Mouse (Mus musculus): ENCODE results near the gene Nmnat2. TPM values are rescaled to one million over a fixed set of nuclear protein-coding genes. Genes with fewer than 3 reads are reported as not detected.

Gene Nmnat2
- total RNA-seq, 2 experiments from 2014 or later = 0.28 TPM

DNA sequence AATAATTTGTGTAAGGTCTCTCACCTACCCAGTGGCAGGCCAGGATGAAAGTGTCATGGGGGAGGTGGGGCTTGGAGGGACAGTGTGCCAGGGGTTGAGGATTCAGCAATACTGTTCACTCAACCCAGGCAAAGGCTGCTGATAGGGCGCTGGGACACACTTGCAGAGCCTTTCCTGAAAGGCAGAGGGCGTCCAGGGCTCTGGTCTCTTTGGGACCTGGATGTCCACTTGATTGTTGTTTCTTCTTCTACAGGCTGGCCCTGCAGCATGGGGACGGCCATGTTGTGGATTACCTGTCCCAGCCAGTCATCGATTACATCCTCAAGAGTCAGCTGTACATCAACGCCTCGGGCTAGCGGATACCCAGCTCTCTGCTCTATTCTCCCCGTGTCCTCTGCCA, 160.5 kb downstream of the Nmnat2 start:
- TF ChIP-seq CTCF (IDR thresholded peaks at IDR 0.05) = no peak
- DNase-seq = no peak
- H3K27ac ChIP-seq = no peak overlapping the region
- intact Hi-C loops (cut with DNase I) = no loop called here
- H3K4me3 ChIP-seq = no peak overlapping the region

GRCm38 (mm10) chr1:153120544-153120943, 165.8 kb downstream of the Nmnat2 start:
- no peak for TF ChIP-seq CTCF (IDR thresholded peaks at IDR 0.05)
- intact Hi-C loops (cut with DNase I) = no loop called here
- H3K4me3 ChIP-seq = no peak overlapping the region
- peak overlapping the region; percentile 35 for H3K27ac ChIP-seq
- no peak for DNase-seq

DNA sequence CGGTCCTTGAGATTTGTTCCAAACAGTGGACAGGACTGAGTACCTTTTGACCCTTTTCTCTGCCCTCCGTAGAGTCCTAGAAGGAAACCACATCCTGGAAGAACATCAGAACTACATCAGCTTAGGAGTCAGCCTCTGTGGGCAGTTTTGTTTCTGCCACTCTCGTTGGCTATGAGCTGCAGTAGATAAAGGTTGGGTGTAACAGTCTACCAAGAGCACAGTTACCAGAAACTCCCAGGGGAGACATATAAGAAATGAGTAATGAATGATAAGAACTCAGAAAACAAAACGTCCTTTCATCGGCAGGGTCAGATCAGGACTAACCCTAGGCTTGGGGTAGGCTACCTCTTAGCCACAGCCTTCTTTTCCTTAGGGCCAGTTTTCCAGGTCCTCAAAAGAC, 166.5 kb downstream of the Nmnat2 start:
- intact Hi-C loops (cut with DNase I) = no loop called here
- no peak for DNase-seq
- TF ChIP-seq CTCF (IDR thresholded peaks at IDR 0.05) = no peak
- H3K4me3 ChIP-seq = no peak overlapping the region
- peak overlapping the region; percentile 66 for H3K27ac ChIP-seq

GRCm38 (mm10) chr1:153122764-153123163, 168.0 kb downstream of the Nmnat2 start:
- H3K27ac ChIP-seq = peak overlapping the region; percentile 78
- TF ChIP-seq CTCF (IDR thresholded peaks at IDR 0.05) = no peak
- intact Hi-C loops (cut with DNase I) = no loop called here
- peak; percentile 57 for DNase-seq
- no peak overlapping the region for H3K4me3 ChIP-seq

- TF ChIP-seq CTCF (IDR thresholded peaks at IDR 0.05) = no peak
- DNase-seq = no peak
- intact Hi-C loops (cut with DNase I) = no loop called here
- peak overlapping the region; percentile 78 for H3K27ac ChIP-seq
- no peak overlapping the region for H3K4me3 ChIP-seq
Measured at GRCm38 (mm10) chr1:153124502-153124901, 169.7 kb downstream of the Nmnat2 start.

DNA sequence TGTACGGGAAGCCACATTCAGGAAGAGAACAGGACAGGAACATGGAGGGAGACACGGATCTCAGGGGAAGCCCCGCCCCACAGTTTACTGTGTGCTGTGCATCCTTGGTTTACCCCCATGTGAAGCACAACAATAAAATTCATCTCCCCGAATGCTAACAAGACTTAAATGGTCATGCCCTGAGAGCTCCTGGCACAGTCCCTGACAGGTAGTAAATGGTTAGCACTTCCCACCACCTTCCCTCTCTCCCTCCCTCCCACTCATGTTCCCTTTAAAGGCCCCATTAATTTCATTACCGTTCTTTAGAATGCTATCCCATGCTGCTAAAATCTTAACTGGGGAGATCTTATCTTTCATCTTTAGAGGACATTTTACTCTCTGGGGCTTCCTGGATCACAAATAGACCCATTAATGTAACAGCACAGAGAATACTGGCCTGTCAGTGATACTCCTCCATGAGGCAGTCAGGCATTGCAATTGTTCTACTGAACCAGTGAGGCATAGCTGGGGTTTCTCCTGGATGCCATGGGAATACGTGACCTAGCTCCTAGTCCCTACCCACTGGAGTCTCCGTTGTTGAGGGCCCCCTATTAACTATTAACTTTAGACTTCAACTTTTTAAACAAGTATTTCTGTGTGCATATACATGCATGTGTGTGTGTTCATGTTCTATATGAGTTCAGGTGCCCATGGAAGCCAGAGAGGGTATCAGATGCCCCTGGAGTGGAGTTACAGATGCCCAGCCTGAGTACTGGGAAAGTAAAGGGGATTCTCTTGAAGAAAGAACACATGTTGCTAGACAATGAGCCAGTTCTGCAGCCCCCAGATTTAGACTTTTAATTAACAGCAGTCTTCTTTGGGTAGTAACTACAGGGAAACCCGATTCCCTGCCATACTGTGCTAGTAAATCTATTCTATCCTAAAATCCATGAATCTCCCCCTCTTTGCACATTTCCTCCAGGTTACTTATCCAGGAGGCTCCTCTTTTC, 170.8 kb downstream of the Nmnat2 start:
- TF ChIP-seq CTCF (IDR thresholded peaks at IDR 0.05) = no peak
- Histone ChIP-seq H3K27ac (peak overlapping the region; percentile 78), H3K4me3 (no peak overlapping the region; the same call in 1 of the 2 replicates)
- no peak for DNase-seq
- intact Hi-C loops (cut with DNase I) = no loop called here

GRCm38 (mm10) chr1:153126491-153127381, 171.9 kb downstream of the Nmnat2 start:
- TF ChIP-seq CTCF (IDR thresholded peaks at IDR 0.05) = no peak
- peak overlapping the region; percentile 24; the same call in 1 of the 2 replicates for H3K4me3 ChIP-seq
- H3K27ac ChIP-seq = peak overlapping the region; percentile 78
- peak; percentile 76 for DNase-seq
- intact Hi-C loops (cut with DNase I) = no loop called here

DNA sequence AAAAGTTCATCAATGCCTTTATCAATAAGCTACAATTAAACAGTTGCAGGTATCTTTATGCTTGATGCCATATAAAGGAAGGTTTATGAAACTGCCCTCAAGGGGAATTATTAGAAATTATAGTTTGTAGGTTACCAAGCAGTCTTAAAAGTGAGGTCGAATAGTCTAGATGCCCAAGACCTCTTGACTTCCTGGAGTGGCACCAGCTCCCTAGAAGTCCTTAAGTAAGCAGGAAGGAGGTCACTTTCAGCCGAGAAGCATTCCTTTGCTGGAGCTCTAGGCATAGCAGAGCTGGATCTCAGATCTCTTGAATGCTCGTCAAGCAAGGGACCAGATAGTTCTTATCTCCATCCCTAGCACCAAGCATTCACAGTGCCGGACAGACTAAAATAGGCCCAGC, 172.8 kb downstream of the Nmnat2 start:
- Histone ChIP-seq H3K4me3 (no peak overlapping the region), H3K27ac (peak overlapping the region; percentile 78)
- intact Hi-C loops (cut with DNase I) = no loop called here
- no peak for DNase-seq
- no peak for TF ChIP-seq CTCF (IDR thresholded peaks at IDR 0.05)

- Histone ChIP-seq H3K4me3 (no peak overlapping the region), H3K27ac (peak overlapping the region; percentile 78)
- no peak for DNase-seq
- intact Hi-C loops (cut with DNase I) = no loop called here
- no peak for TF ChIP-seq CTCF (IDR thresholded peaks at IDR 0.05)
Measured at GRCm38 (mm10) chr1:153128780-153129179, 174.0 kb downstream of the Nmnat2 start.

DNA sequence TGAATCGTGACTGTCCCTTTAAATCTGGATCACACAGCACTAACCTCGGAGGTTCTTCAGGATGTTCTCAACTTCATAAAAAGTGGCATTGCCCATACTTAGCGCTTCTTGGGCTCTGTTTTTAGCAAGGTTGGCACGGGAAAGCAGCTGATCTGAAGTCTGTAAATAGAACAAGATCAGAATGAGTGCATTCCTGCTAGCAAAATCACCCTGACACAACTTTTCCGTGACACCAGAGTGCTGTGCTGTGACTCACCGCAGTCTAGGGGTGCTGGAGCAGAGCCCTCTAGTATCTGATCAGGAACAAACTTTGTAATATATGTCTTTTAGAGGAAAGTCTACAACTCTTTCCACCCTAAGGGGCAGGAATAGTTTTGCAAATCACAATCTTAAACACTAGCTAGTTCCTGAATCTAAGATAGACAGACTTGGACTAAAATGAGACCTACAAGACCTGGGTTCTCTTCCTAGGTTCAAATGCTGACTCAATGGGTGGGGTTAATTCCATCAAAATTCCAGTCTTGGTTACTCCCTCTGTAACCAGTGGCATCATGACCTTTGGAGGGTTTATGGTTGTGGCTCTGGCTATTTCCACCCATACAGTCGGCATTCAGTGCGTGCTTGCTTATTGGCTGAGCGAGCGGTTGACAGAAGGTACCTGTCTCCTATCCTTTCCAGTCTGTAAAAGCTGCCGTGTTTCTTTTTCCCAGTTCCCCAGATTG, 175.4 kb downstream of the Nmnat2 start:
- TF ChIP-seq CTCF (IDR thresholded peaks at IDR 0.05) = no peak
- intact Hi-C loops (cut with DNase I) = no loop called here
- peak; percentile 64 for DNase-seq

GRCm38 (mm10) chr1:153133865-153134781, 179.3 kb downstream of the Nmnat2 start:
- DNase-seq = peak; percentile 62
- peak overlapping the region; percentile 84 for H3K27ac ChIP-seq
- peak overlapping the region; percentile 5; the same call in 1 of the 2 replicates for H3K4me3 ChIP-seq
- intact Hi-C loops (cut with DNase I) = no loop called here
- no peak for TF ChIP-seq CTCF (IDR thresholded peaks at IDR 0.05)

More for the DNA sequence above, 175.4 kb downstream of the Nmnat2 start:
- Histone ChIP-seq H3K27ac (peak overlapping the region; percentile 78), H3K4me3 (peak overlapping the region; percentile 45)
